Mouse (Mus musculus): ENCODE results near the gene Ccdc15. TPM values are rescaled to one million over a fixed set of nuclear protein-coding genes. Genes with fewer than 3 reads are reported as not detected.

Gene Ccdc15
- 7.9 and 8.7 TPM in 2 replicates for polyA plus RNA-seq (2015; fragmentation: Nextera tagmentation; extraction: Ambion mirVana)

GRCm38 (mm10) chr9:37347988-37348642, at the start of gene Ccdc15:
TSS of gene Ccdc15 (minus strand) at chr9:37348432.
- peak within 1 kb of the TSS; percentile 82 for H3K4me2 ChIP-seq
- peak within 1 kb of the TSS; percentile 77 for H3K9ac ChIP-seq
- peaks cover 19% of the 10 kb centered on the region for H3K4me1 ChIP-seq
- H3K4me3 ChIP-seq: peak within 1 kb of the TSS; percentile 88
- no peaks in the 10 kb centered on the region for H3K36me3 ChIP-seq (replicated peaks)
- no peaks in the 10 kb centered on the region for H3K27me3 ChIP-seq (replicated peaks)
- peak within 1 kb of the TSS; percentile 90 for H3K27ac ChIP-seq
- no peaks in the 10 kb centered on the region for H3K9me3 ChIP-seq
- peak; percentile 100 for ATAC-seq (replicated peaks)
- under 1% methylated on average over 40 of the region's 41 CpGs for WGBS

- no peak overlapping the region for H3K4me2 ChIP-seq
- no peak overlapping the region for H3K27ac ChIP-seq
- ATAC-seq (replicated peaks): no peak
- 83% methylated on average over 8 of the region's 8 CpGs for WGBS
- no peak overlapping the region for H3K4me3 ChIP-seq
- H3K9ac ChIP-seq: no peak overlapping the region
- H3K9me3 ChIP-seq: no peaks in the 10 kb centered on the region
- no peaks in the 10 kb centered on the region for H3K4me1 ChIP-seq
- no peaks in the 10 kb centered on the region for H3K36me3 ChIP-seq (replicated peaks)
- no peaks in the 10 kb centered on the region for H3K27me3 ChIP-seq (replicated peaks)
Observed at GRCm38 (mm10) chr9:37393482-37394131, 45.4 kb upstream of the Ccdc15 start.

GRCm38 (mm10) chr9:37392071-37392470, 43.8 kb upstream of the Ccdc15 start:
- no peak overlapping the region for H3K4me2 ChIP-seq
- WGBS: 41% methylated on average over 2 of the region's 2 CpGs
- H3K4me3 ChIP-seq: no peak overlapping the region
- no peak overlapping the region for H3K27ac ChIP-seq
- no peaks in the 10 kb centered on the region for H3K27me3 ChIP-seq (replicated peaks)
- no peaks in the 10 kb centered on the region for H3K4me1 ChIP-seq
- H3K9ac ChIP-seq: no peak overlapping the region
- H3K9me3 ChIP-seq: no peaks in the 10 kb centered on the region
- H3K36me3 ChIP-seq (replicated peaks): no peaks in the 10 kb centered on the region
- ATAC-seq (replicated peaks): no peak

GRCm38 (mm10) chr9:37390891-37391290, 42.7 kb upstream of the Ccdc15 start:
- no peak overlapping the region for H3K9ac ChIP-seq
- no peak overlapping the region for H3K4me3 ChIP-seq
- ATAC-seq (replicated peaks): no peak
- H3K9me3 ChIP-seq: no peaks in the 10 kb centered on the region
- no peak overlapping the region for H3K4me2 ChIP-seq
- WGBS: 69% methylated on average over 2 of the region's 2 CpGs
- no peaks in the 10 kb centered on the region for H3K4me1 ChIP-seq
- H3K27me3 ChIP-seq (replicated peaks): no peaks in the 10 kb centered on the region
- no peaks in the 10 kb centered on the region for H3K36me3 ChIP-seq (replicated peaks)
- no peak overlapping the region for H3K27ac ChIP-seq

GRCm38 (mm10) chr9:37384284-37385182, 36.3 kb upstream of the Ccdc15 start:
- WGBS: 7% methylated on average over 54 of the region's 54 CpGs
- Histone ChIP-seq H3K4me3 (peak overlapping the region; percentile 51), H3K27me3 (replicated peaks) (no peaks in the 10 kb centered on the region), H3K4me1 (peaks cover 4% of the 10 kb centered on the region; the same call in 1 of the 2 replicates), H3K9me3 (no peaks in the 10 kb centered on the region), H3K4me2 (peak overlapping the region; percentile 89), H3K9ac (peak overlapping the region; percentile 87), H3K27ac (peak overlapping the region; percentile 75), H3K36me3 (replicated peaks) (no peaks in the 10 kb centered on the region)
- peak; percentile 92 for ATAC-seq (replicated peaks)

- no peak overlapping the region for H3K4me3 ChIP-seq
- H3K27ac ChIP-seq: no peak overlapping the region
- no peak overlapping the region for H3K4me2 ChIP-seq
- H3K27me3 ChIP-seq (replicated peaks): no peaks in the 10 kb centered on the region
- H3K4me1 ChIP-seq: peaks cover 4% of the 10 kb centered on the region; the same call in 1 of the 2 replicates
- 92% methylated on average over 6 of the region's 6 CpGs for WGBS
- no peaks in the 10 kb centered on the region for H3K36me3 ChIP-seq (replicated peaks)
- no peak overlapping the region for H3K9ac ChIP-seq
- ATAC-seq (replicated peaks): no peak
- H3K9me3 ChIP-seq: no peaks in the 10 kb centered on the region
Observed at GRCm38 (mm10) chr9:37383161-37383560, 34.9 kb upstream of the Ccdc15 start.

GRCm38 (mm10) chr9:37375718-37376117, 27.5 kb upstream of the Ccdc15 start:
- WGBS: 85% methylated on average over 5 of the region's 5 CpGs
- H3K36me3 ChIP-seq (replicated peaks): no peaks in the 10 kb centered on the region
- H3K9me3 ChIP-seq: no peaks in the 10 kb centered on the region
- no peaks in the 10 kb centered on the region for H3K27me3 ChIP-seq (replicated peaks)
- no peak overlapping the region for H3K4me3 ChIP-seq
- H3K4me1 ChIP-seq: no peaks in the 10 kb centered on the region
- no peak overlapping the region for H3K27ac ChIP-seq
- no peak for ATAC-seq (replicated peaks)
- H3K4me2 ChIP-seq: no peak overlapping the region
- H3K9ac ChIP-seq: no peak overlapping the region

- no peaks in the 10 kb centered on the region for H3K9me3 ChIP-seq
- ATAC-seq (replicated peaks): no peak
- no peaks in the 10 kb centered on the region for H3K36me3 ChIP-seq (replicated peaks)
- H3K4me1 ChIP-seq: no peaks in the 10 kb centered on the region
- no peak overlapping the region for H3K9ac ChIP-seq
- WGBS: 84% methylated on average over 7 of the region's 7 CpGs
- H3K4me2 ChIP-seq: no peak overlapping the region
- H3K27ac ChIP-seq: no peak overlapping the region
- H3K27me3 ChIP-seq (replicated peaks): no peaks in the 10 kb centered on the region
- H3K4me3 ChIP-seq: no peak overlapping the region
Observed at GRCm38 (mm10) chr9:37371232-37371801, 23.1 kb upstream of the Ccdc15 start.

GRCm38 (mm10) chr9:37368860-37369259, 20.6 kb upstream of the Ccdc15 start:
- no peaks in the 10 kb centered on the region for H3K27me3 ChIP-seq (replicated peaks)
- no peak overlapping the region for H3K9ac ChIP-seq
- no peaks in the 10 kb centered on the region for H3K9me3 ChIP-seq
- no peak overlapping the region for H3K4me2 ChIP-seq
- H3K4me3 ChIP-seq: no peak overlapping the region
- no peaks in the 10 kb centered on the region for H3K4me1 ChIP-seq
- WGBS: 81% methylated on average over 8 of the region's 8 CpGs
- no peak for ATAC-seq (replicated peaks)
- H3K27ac ChIP-seq: 0 out of 2 replicates have a peak overlapping the region, but pooled peaks have one; percentile 0
- no peaks in the 10 kb centered on the region for H3K36me3 ChIP-seq (replicated peaks)

GRCm38 (mm10) chr9:37368081-37368830, 20.0 kb upstream of the Ccdc15 start:
- 86% methylated on average over 11 of the region's 11 CpGs for WGBS
- no peaks in the 10 kb centered on the region for H3K36me3 ChIP-seq (replicated peaks)
- H3K4me2 ChIP-seq: no peak overlapping the region
- H3K27me3 ChIP-seq (replicated peaks): no peaks in the 10 kb centered on the region
- no peaks in the 10 kb centered on the region for H3K9me3 ChIP-seq
- 0 out of 2 replicates have a peak overlapping the region, but pooled peaks have one; percentile 12 for H3K4me3 ChIP-seq
- peak overlapping the region; percentile 64 for H3K27ac ChIP-seq
- ATAC-seq (replicated peaks): no peak
- H3K4me1 ChIP-seq: no peaks in the 10 kb centered on the region
- H3K9ac ChIP-seq: no peak overlapping the region

GRCm38 (mm10) chr9:37367301-37368080, 19.3 kb upstream of the Ccdc15 start, which contains the start of gene Hepacam:
TSS of gene Hepacam (plus strand) at chr9:37367351.
- Histone ChIP-seq H3K4me3 (0 out of 2 replicates have a peak within 1 kb of the TSS, but pooled peaks have one; percentile 12), H3K9ac (no peak within 1 kb of the TSS)
- WGBS: 85% methylated on average over 17 of the region's 17 CpGs

More at GRCm38 (mm10) chr9:37367301-37368080, 19.3 kb upstream of the Ccdc15 start, which contains the start of gene Hepacam:
- peak within 1 kb of the TSS; percentile 64 for H3K27ac ChIP-seq
- H3K4me2 ChIP-seq: no peak within 1 kb of the TSS
- H3K4me1 ChIP-seq: no peaks in the 10 kb centered on the region
- no peaks in the 10 kb centered on the region for H3K36me3 ChIP-seq (replicated peaks)
- no peaks in the 10 kb centered on the region for H3K9me3 ChIP-seq
- peak; percentile 81 for ATAC-seq (replicated peaks)
- H3K27me3 ChIP-seq (replicated peaks): no peaks in the 10 kb centered on the region

Data from midbrain, embryonic 15.5 days (tissue).